Mouse (Mus musculus): ENCODE measurements at regions not wholly inside any gene's neighbourhood (a gene's known extent, or its start where the extent isn't known, plus 50 kb on each side); places are given as distances from the start of the nearest gene placed in this dataset.

GRCm38 (mm10) chr14:76857196-76857773, 179.3 kb upstream of the Ccdc122 start:
- no peak for TF ChIP-seq EP300 (IDR thresholded peaks at IDR 0.05; ENCODE audit: low read depth)
- TF ChIP-seq CTCF (IDR thresholded peaks at IDR 0.05; ENCODE audit: low read depth), result no peak

Data from liver, embryonic 14.5 days (tissue).